Mouse (Mus musculus): Measurements from ENCODE around the gene Gad1. TPM values are rescaled to one million over a fixed set of nuclear protein-coding genes. Genes with fewer than 3 reads are reported as not detected.

Gene Gad1
- total RNA-seq, 2 experiments from 2014 or later, result 0.43 to 0.80 TPM

DNA sequence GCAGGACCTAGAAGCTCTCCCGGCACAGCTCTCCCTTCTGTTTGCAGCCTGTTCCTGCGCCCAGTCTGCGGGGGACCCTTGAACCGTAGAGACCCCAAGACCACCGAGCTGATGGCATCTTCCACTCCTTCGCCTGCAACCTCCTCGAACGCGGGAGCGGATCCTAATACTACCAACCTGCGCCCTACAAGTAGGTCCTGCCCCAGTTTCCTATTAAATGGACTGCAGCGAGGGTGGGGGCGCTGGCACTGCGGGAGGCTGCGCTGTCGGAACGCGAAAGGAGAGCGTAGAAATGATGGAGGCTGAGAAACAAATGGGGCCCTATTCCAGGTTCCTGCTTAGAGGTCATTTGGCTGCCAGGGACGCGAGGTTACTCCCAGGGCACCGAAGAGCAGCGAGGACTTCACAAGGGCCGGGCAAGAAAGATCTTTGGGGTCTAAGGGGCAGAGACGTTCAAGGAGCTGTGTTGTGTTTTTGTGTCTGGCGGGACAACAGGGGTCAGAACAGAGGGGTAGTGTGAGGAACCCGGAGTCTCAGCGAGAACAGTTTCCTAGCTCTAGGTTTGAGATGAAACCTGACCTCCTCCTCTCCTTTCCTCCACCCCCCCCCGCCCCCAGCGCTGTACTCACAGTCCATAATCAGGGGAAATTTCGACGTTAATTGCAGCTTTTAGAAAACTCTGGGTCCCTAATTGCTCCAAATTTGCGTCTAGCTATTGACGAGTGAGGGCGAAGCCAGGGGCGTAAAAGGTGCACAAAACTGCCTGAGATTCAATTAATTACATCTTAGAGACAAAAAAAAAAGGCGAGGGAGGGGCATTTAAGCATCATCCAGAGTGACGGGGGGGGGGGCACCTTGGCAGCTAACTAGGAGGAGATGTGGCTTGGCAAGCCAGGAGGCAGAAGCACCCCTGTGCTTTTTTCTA is 11.1 kb downstream of the Gad1 start:
- DNase-seq, result no peak
- intact Hi-C loops (cut with DNase I), result no loop called here

DNA sequence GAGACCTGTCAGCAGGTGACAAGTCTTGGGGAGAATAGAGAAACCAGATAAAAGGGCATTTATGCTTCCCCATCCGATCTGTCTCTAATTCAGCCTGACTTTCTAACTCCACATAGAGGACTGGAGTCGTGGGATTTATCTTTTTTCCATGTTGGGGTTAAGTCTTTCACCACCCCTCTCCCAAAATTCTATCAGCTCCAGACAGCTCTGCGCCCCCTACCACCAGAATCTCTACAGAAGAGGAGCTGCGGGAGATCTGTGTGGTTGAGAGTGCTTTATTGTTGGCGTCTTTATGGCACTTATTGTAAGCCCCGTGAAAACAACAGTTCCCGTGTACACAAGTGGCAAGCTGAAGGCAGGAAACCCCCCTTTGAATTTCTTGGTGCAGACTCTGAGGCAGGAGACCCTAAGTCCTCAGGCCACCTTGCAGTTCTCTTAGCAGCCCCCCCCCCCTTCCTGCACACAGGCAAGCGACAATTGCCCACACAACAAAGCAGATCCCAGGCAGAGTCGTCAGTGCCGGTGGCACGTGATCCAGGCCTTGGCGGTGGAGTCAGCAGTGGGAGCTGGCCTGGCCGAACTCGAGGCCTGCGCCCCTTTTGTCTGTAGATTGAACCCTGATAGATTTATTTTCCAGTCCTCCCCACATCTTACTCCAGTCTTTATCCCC is 11.9 kb downstream of the Gad1 start:
- DNase-seq, result no peak
- intact Hi-C loops (cut with DNase I), result no loop called here

DNA sequence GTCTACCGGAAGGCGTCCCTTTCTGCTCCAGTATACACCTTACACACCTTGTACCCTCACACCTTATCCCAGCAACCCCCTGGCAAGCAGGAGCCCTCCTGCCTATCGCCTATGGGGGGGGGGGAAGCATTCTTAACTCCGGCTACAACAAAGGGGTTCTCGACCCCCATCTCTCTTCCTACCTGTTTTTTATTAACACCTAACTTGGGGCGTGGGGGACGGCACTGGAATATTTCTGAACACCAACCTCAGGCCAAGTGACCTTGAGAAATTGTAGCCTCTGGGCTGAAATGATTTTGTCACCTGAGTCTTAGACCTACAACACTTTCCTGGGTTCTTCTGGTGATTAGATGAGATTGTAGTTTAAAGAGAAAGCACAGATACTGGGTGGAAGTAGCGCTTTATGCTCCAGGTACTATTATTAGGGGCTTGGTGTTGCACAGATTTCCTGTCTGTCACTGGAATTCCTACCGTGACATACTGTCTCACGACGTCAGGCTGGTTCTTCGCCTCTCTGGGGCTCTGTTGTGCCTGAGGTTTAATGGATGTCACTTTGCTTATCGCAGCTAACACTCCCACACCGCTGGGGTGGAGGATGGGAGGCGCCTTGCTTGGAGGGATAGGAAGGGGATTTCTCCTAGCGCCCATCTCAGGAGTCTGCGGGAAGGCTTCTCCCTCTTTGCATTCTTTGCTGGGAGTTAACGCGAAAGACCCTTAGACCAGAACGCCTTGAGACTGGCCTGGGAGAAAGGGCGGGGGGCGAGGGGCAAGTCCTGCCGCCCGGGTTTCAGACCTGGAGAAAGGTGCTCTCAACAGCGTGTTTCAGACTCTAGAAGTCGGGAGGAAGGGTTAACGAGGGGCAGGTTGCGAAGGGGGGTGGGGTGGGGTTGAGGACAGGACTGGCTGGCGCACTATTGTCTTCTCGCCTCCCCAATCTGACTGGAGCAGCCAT is 13.1 kb downstream of the Gad1 start:
- DNase-seq, result no peak
- intact Hi-C loops (cut with DNase I), result no loop called here

DNA sequence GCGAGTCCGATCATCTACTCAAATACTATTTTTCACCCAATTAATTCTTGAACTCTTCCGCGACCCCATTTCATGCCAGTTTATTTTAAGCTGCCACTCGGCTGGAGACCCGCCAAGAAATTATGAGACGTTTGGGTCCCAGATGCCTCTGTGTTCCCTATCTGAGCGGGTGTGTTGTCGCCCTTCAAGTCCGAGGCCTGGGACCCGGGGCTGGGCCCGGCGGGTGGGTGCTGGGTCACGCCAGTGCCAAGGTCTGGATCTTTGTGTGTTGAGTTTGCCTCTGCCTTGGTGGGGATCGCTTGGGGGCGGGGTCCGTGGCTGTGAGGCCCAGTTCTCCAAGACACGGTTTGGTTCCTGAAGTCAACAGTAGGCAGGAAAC is 13.7 kb downstream of the Gad1 start:
- intact Hi-C loops (cut with DNase I), result no loop called here
- no peak for DNase-seq

DNA sequence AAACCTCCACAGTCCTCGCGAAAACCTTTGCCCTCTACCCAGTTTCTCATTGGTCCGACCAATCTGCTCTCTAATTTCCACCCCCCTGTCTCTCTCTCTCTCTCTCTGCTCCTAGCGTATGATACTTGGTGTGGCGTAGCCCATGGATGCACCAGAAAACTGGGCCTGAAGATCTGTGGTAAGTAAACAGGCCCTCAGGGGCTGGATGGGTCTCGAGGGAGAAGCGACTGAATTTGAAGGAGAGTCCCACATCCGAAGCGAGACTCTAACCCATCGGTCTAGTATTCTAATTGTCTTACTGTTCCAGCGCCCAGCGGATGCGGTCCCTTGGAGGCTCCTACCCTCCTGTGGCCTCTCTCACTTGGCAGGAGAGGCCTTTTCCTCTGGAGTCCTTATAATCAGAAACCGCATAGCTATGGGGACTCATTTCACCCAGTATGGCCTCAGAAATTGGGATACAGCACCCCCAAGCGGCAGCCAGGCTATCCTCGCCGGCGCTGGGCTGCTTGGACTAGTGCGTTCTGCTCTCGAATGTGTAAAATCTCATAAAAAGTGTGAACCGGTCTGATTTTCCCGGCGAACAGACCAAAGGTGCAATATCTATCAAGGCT is 14.3 kb downstream of the Gad1 start:
- intact Hi-C loops (cut with DNase I), result no loop called here
- peak; percentile 14 to 27 for DNase-seq

DNA sequence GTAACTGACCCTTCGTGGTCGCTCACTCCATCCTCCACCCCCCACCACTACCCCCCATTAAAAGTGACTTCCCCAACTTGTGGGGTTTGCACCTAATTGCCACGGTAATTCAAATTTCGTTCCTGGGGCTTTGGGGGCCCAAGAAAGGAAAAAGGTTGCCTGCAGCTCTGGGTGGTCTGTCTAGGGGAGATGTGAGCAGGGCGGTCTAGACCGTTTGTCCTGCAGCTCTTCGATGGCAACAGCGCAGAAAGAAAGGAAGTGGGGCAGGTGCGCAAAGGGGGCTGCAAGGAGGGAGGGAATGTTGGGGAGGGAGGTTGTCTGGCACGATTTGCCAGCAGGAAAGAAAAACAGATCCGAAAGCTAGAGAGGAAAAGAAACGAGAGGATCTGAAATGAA is 14.8 kb downstream of the Gad1 start:
- intact Hi-C loops (cut with DNase I), result no loop called here
- DNase-seq, result no peak

DNA sequence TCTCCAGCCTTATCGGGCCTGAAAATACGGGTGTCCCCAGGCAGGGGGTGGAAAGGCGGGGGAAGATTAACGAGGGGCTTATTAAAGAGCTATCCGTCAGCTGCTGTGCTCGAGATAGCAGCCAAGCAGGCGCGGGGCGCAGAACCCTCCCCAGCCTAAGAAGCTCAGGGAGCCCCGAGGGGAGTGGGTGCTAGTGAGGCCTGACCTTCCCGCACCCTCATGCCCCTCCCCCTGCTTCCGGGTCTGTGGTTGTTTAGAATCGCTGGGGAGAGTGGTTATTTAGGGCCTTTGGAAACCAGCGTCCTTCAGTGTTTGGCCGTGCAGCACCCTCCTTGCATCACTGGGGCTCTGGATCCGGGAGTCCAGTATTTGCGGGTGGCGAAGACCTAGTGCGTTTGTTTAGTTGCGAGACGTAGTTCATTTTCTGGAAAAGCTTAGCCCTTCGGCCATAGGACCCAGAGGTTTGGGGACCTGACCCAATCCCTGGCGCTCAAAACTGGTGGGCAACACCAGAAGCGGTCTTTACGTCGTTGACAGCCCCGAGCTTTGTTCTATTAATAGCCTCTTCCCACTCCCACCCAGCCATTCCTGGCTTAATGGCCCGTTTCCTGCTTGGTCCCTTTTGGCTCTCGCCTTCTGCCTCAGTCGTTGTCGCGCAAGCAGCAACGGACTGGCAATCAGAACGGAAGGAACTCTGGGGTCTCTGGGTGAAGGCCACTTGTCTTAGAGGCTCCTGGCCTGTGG is 15.5 kb downstream of the Gad1 start:
- intact Hi-C loops (cut with DNase I), result no loop called here
- DNase-seq, result no peak

DNA sequence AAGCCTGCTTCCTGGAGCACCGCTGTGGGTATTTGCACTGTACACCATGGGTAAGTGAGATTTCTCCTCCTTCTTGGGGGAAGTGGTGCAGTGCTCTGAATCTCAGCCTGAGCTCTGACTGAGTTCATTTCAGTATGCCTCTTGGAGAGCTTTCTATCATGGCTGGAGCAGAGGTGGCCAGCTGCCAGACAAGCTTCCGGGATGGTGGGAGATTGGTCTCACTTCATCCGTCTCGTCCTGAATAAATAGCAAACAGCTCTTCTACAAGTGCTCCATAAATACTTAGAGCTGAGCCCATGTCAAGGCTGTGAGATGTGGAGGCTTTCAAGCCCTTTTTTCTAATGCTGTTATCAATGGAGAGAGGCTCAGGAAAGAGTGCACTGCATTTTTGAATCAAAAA is 18.8 kb downstream of the Gad1 start:
- DNase-seq, result no peak
- intact Hi-C loops (cut with DNase I), result no loop called here

DNA sequence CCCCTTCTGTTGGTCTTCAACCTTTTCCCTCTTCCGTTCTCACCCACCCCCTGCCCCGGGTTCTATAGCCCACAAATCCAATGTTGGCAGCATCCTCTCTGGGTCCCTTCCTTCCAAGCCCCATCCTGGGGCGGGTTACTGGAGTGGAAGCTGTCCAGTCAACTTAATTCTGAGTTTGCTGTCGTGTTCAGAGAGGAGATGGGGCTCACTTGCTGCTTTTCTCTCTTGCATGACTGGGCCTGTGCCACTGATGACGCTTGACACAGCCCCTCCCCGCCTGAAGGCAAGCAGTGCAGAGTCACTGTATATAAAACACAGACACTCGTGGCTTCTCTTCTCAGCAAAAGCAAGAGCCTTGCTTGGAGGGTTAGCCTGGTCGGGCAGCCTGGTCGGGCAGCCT is 19.4 kb downstream of the Gad1 start:
- intact Hi-C loops (cut with DNase I), result no loop called here
- DNase-seq, result no peak

DNA sequence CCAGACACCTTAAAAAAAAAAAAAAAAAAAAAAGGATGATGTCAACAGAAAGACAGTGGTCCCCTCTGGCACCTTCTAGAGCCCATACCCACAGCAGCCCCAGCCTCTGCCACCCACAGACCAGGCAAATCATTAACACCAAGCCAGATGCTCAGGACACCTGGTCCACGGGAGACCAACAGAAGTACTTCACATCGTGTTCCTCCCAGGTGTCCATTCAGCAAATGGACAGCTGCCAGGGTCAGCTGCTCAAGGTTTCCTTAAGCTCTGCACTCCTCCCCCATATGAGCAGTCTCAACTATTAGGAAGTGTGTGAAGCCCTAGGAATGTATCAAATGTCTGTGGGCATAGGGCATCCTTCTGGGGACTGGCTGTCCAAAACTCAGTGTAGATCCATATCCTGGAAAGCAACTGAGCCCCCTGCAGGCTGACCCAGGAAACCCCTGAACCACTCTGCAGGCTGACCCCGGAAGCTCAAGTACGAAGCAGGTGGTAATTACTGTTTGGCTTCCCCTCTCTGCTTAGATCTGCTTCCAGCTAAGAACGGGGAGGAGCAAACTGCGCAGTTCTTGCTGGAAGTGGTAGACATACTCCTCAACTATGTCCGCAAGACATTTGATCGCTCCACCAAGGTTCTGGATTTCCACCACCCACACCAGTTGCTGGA is 20.8 kb downstream of the Gad1 start:
- intact Hi-C loops (cut with DNase I), result no loop called here
- DNase-seq, result no peak

DNA sequence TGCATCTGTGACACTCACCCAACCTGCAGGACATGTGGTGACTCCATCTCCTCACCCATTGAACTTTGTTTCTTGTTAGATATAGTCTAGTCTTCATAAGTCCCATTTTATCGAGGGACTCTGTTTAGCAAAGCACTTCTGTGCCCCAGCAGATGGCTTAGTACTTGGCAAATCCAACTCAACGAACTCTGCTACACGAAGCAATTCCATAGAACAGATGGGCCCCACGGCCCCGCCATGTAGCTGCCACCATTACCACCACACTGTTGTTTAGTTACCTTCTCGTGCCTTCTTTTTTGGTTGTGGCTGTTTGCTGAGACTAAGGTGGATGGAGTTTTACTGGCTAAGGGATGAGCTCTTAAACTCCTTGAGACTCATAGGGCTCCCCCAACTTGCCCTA is 35.3 kb downstream of the Gad1 start:
- intact Hi-C loops (cut with DNase I), result no loop called here

DNA sequence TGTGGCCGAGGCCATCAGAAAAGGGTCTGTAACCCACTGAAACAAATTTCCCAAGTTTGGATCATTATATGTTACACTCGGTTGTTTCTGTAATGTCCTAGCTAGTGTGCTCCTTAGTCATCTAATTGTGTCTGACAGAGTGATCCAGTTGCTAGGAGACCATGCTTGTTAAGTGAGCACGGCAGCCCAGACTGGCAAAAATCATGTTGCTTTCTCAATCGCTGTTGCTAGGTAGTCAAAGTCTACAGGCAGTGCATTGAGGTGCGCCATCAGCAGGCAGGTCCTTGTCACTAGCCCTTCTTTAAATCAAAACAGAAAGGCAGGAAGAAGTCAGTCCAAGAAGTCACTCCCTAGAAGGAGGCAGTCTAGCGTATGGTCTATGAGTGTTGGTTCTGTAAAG is 39.6 kb downstream of the Gad1 start:
- DNase-seq, result no peak
- intact Hi-C loops (cut with DNase I), result no loop called here

More for the DNA sequence above, 35.3 kb downstream of the Gad1 start:
- DNase-seq, result no peak

DNA sequence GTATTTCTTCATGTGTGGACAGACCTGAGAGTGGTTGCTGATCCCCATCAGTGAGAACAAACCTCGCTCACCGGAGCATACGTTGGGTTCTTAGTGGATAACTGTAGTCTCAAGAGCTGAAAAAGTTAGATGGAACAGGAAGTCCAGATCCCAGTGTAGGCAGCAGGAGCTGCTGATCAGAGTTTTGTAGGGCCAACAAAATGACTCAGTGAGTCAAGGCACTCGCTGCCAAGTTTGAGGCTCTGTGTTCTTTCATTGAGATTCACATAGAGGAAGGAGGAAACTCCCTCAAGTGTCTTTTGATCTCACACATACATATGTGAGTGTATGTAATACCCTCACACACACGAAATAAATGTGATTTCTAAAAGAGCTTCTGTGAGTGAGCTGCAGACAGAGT is 40.8 kb downstream of the Gad1 start:
- intact Hi-C loops (cut with DNase I), result no loop called here
- DNase-seq, result no peak

DNA sequence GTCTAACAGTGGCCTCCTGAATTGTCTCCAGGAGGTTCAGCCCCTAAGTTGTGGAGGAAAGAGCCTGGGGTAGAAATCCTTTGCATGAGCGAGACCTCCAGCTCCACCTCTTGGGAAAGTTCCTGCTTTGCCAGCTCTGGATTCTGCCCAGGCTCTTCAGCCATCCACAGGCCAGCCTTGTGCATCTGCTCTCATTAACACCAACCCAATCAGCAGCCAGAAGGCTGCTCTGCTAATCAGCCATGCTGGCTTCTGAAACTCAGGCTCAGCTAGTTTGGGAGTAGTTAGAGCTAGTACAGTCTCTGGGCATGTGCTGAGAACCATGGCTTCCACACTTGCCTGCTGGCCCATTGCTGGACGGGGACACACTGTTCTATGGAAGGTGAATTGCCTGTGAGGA is 43.0 kb downstream of the Gad1 start:
- intact Hi-C loops (cut with DNase I), result no loop called here

DNA sequence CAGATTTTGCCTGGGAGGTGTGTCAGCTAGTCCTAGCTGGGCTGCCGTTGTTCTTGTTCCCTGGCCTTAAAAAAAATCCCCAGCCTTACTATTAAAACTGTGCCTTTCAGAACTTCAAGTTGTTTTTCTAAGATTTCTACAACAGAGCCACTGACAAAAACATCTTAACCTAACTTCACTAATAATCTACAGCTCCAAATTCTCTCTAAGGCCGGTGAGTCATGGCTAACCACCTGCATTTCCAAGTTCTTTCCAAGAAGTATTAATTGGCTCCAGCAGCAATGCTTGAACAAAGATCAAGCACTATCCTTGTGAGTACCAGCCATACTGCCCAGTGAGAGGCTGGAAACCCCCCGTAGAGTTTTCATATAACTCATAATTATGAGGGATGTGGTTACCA is 56.9 kb downstream of the Gad1 start:
- intact Hi-C loops (cut with DNase I), result no loop called here
- no peak for DNase-seq

More for the DNA sequence above, 43.0 kb downstream of the Gad1 start:
- no peak for DNase-seq

DNA sequence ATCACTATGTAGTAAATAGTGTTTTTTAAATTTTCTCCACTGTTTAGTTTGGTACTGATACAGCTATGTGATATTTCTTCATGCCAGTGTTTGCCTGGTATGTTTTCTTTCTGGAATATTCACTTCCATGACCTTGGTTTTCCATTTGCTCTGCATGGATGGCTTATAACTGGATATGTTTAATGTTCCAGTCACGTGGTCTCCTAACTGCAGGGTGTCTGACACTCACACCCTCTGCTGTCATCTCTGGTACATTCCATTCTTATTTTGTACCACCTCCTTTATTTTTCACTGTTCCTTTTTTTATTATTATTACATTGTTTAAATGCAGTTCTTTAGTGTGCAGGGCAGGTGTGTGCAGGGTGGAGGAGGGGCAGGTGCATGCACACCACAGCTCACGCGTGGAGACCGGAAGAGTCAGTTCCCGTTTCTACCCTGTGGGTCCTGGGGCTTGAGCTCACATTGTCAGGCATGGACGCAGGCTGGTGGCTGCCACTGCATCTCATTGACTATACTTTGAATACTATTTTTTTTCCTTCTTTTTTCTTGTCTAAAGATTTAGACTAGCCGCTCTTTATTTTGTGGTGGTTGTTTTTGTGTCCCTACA is 62.0 kb downstream of the Gad1 start:
- DNase-seq, result no peak
- intact Hi-C loops (cut with DNase I), result no loop called here

DNA sequence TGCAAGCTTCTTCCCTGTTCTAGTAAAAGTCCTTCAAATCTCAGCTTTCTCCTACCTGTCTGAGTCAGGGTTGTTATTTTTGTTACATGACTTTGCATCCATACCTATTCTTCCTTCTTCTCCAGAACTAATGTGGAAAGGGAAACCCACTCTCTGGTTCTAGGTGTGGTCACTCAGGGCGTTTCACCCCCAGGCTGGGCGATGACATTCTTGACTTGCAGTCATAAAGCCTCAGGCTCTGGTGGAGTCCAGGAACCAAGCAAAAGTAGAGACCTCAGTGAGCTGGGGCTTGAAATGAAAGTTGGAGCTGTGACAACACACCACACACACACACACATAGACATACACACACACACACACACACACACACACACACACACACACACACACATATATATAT is 63.2 kb downstream of the Gad1 start:
- intact Hi-C loops (cut with DNase I), result no loop called here
- no peak for DNase-seq

DNA sequence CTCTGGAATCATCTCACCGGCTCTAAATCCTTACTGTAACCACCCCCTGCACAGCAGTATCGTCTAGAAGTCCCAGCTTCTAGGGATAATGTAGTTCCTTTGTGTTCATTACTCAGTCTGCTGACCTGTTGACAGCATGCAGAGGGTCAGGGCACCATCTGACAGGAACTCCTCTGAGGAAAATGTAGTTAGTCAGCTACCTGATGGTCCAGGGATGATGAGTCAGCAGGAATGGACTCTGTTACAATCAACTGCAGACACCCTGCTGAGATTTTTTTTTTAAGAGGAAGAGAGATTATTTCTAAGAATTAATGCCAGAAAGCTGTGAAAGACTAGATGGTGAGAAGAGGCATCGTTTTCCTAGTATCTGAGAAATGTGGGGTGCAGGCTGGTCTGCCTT is 63.7 kb downstream of the Gad1 start:
- no peak for DNase-seq
- intact Hi-C loops (cut with DNase I), result no loop called here

DNA sequence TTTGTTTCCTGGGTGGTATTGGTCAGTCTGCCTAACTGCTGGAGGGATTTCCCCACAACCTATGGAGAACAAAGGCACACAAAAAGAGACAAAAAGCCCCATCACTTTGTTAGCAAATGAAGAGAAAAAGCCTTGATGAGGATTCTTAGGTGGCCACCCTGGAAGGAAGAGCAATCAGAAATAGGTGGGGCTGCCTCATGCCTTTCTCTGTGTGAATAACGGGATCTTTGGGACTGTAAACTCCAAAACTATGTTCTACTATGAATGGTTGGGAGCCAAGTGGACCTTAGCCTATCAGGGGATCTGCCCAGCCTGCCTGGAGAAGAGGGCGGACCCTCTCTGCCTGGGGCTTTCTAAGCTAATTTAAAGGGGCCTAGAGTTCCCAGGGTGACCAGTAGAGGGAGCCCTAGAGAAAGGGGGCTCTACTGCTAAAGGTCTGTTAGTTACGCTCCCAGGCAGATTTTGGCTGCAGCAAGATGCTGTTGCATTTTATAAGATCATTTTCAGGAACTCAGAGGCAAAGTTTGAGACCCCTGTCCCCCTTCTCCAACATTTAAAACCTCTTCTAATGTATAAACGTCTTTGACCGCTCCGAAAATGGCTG is 66.5 kb downstream of the Gad1 start:
- no peak for DNase-seq
- intact Hi-C loops (cut with DNase I), result no loop called here
